Mouse (Mus musculus): Measurements from ENCODE around the gene Timm10. TPM values are rescaled to one million over a fixed set of nuclear protein-coding genes. Genes with fewer than 3 reads are reported as not detected.
"Not testable (repeated sequence)": the region's sequence is repeated elsewhere in the genome, so short reads cannot be mapped to it uniquely, and the experiment has no call there.

Gene Timm10
- polyA plus RNA-seq, 1 experiment from 2014 or later, result 56.0 TPM

DNA sequence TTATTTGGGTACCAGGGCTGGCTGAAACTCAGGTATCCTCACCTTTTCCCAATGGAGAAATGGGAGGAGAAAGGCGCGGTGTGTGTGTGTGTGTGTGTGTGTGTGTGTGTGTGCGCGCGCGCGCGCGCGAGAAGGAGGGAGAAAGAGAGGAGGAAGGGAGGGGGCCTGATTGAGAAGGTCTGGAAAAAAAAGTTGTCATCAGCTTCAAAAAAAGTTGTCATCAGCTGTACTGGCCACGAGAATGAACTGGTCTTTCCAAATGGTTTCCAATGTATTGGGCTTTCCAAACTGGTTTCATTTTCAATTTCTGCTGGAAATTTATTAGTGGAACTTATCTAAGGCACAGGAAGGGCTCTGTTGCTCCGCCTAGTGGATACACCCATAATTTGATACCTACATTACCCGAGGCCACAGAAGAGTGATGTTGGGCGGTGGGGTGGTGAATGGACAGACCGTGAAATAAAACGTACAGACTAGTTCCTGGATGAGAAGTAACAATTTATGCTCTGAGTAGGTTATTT, 27.7 kb upstream of the Timm10 start:
- Histone ChIP-seq H3K4me1 (replicated peaks) (peaks cover 7% of the 10 kb centered on the region), H3K27ac (replicated peaks) (0 out of 2 replicates have a peak overlapping the region, but pooled peaks have one; percentile 46), H3K4me3 (peak overlapping the region; percentile 58), H3K9ac (peak overlapping the region; percentile 76), H3K27me3 (no peaks in the 10 kb centered on the region), H3K9me3 (no peaks in the 10 kb centered on the region), H3K4me2 (peak overlapping the region; percentile 97), H3K36me3 (no peaks in the 10 kb centered on the region)
- under 1% methylated on average over 16 of the region's 16 CpGs for WGBS
- ATAC-seq (ENCODE audit: low read depth), result peak; percentile 62

DNA sequence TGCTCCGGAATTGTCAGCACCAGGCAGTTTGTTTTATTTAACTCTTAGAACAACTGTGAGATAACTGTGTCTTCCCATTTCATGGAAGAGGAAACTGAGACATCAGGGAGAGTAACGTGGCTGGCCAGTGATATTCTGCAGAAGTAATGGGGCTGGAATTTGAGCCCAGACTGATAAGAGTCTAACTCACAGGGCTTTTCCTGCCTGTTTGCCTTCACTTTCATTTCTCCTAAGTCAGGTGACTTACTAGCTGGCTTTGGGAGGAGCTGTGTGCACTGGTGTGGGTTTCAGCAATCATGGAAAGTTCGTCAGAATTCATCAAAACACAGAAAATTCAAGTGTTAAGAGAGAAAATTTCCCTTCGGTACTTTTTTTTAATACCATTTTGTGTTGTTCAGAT, 26.5 kb upstream of the Timm10 start:
- Histone ChIP-seq H3K4me3 (no peak overlapping the region), H3K36me3 (no peaks in the 10 kb centered on the region), H3K27me3 (no peaks in the 10 kb centered on the region), H3K4me1 (replicated peaks) (peaks cover 7% of the 10 kb centered on the region), H3K27ac (replicated peaks) (no peak overlapping the region), H3K4me2 (no peak overlapping the region), H3K9me3 (no peaks in the 10 kb centered on the region), H3K9ac (no peak overlapping the region)
- WGBS, result 80% methylated on average over 4 of the region's 4 CpGs
- ATAC-seq (ENCODE audit: low read depth), result no peak

DNA sequence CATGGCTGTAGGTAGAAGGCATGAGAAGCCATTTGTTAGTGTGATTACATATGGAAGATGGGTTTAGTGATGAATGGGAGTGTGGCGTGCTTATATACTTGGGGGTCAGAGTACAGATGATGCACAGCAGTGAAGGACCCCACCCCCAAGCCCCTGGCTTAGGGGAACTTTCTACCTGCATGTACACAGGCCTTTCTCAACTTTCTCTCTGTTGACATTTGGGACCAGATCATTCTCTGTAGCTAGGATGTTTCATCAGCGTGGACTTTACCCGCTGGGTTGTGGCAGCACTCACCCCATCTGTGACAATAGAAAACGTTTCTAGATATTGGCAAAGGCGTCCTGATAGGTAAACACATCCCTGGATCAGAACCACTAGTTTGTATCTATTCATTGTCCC, 25.6 kb upstream of the Timm10 start:
- WGBS, result 82% methylated on average over 5 of the region's 5 CpGs
- H3K9ac ChIP-seq; H3K36me3 ChIP-seq; H3K27me3 ChIP-seq; H3K4me3 ChIP-seq; H3K27ac ChIP-seq (replicated peaks); ATAC-seq (ENCODE audit: low read depth); H3K4me2 ChIP-seq; H3K4me1 ChIP-seq (replicated peaks); H3K9me3 ChIP-seq: not testable (repeated sequence)

DNA sequence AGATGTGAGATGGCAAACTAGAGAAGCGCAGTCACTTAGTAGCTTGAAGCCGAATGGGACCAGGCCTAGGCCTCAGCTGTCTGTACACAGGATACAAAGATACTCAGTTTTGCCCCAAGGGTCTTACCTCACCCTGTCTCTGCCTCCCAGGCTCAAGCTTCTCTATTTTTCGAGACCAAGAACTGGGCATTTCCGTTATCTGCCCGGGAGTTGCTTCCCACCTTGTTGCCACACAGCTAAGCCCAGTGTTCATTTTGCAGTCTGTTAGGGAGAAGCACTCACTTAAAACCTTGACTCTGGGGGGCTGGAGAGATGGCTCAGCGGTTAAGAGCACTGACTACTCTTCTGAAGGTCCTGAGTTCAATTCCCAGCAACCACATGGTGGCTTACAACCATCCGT, 22.8 kb upstream of the Timm10 start:
- Histone ChIP-seq H3K4me2 (no peak overlapping the region), H3K36me3 (no peaks in the 10 kb centered on the region), H3K9ac (no peak overlapping the region), H3K27me3 (no peaks in the 10 kb centered on the region), H3K9me3 (no peaks in the 10 kb centered on the region), H3K27ac (replicated peaks) (no peak overlapping the region), H3K4me3 (no peak overlapping the region), H3K4me1 (replicated peaks) (peaks cover 4% of the 10 kb centered on the region; the same call in 1 of the 2 replicates)
- ATAC-seq (ENCODE audit: low read depth), result no peak
- 92% methylated on average over 7 of the region's 7 CpGs for WGBS

DNA sequence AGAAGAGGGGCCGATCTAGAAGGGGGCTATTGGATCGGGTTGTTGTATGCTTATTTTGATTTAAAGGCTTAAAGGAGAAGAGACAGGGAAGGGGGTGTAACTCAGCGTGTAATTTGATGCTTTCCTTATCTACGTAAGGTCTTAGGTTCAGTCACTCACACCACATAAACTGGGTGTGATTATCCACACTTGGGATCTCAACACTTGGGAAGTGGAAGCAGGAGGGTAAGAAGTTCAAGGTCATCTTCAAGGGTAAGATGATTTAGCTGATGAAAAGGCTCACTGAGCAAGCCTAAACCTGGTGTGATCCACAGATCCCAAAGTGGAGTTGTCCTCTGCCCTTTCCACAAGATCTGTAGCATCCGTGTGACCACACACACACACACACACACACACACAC, 20.3 kb upstream of the Timm10 start:
- Histone ChIP-seq H3K36me3 (no peaks in the 10 kb centered on the region), H3K4me3 (no peak overlapping the region), H3K9ac (no peak overlapping the region), H3K4me1 (replicated peaks) (no peaks in the 10 kb centered on the region), H3K27ac (replicated peaks) (no peak overlapping the region), H3K27me3 (no peaks in the 10 kb centered on the region), H3K9me3 (no peaks in the 10 kb centered on the region), H3K4me2 (no peak overlapping the region)
- no peak for ATAC-seq (ENCODE audit: low read depth)
- WGBS, result 76% methylated on average over 5 of the region's 5 CpGs

- Histone ChIP-seq H3K9me3 (no peaks in the 10 kb centered on the region), H3K9ac (no peak overlapping the region), H3K4me1 (replicated peaks) (no peaks in the 10 kb centered on the region), H3K4me3 (no peak overlapping the region), H3K27me3 (no peaks in the 10 kb centered on the region), H3K4me2 (no peak overlapping the region), H3K27ac (replicated peaks) (no peak overlapping the region), H3K36me3 (no peaks in the 10 kb centered on the region)
- no peak for ATAC-seq (ENCODE audit: low read depth)
These were observed 17.5 kb upstream of the Timm10 start for GRCm38 (mm10) chr2:84809330-84809729.

- Histone ChIP-seq H3K36me3 (no peaks in the 10 kb centered on the region), H3K9ac (no peak overlapping the region), H3K4me2 (no peak overlapping the region; the same call in 1 of the 2 replicates), H3K4me1 (replicated peaks) (no peaks in the 10 kb centered on the region), H3K9me3 (no peaks in the 10 kb centered on the region), H3K4me3 (no peak overlapping the region), H3K27ac (replicated peaks) (no peak overlapping the region), H3K27me3 (no peaks in the 10 kb centered on the region)
- WGBS, result 76% methylated on average over 6 of the region's 6 CpGs
- no peak for ATAC-seq (ENCODE audit: low read depth)
These were observed 16.3 kb upstream of the Timm10 start for GRCm38 (mm10) chr2:84810526-84810885.

GRCm38 (mm10) chr2:84810886-84811577, 15.8 kb upstream of the Timm10 start:
- Histone ChIP-seq H3K4me3 (peak overlapping the region; percentile 2; the same call in 1 of the 2 replicates), H3K4me1 (replicated peaks) (no peaks in the 10 kb centered on the region), H3K27ac (replicated peaks) (no peak overlapping the region), H3K36me3 (no peaks in the 10 kb centered on the region), H3K4me2 (peak overlapping the region; percentile 49), H3K27me3 (no peaks in the 10 kb centered on the region), H3K9ac (no peak overlapping the region), H3K9me3 (no peaks in the 10 kb centered on the region)
- 45% methylated on average over 26 of the region's 26 CpGs for WGBS
- ATAC-seq (ENCODE audit: low read depth), result peak; percentile 52; the same call in 1 of the 2 replicates

DNA sequence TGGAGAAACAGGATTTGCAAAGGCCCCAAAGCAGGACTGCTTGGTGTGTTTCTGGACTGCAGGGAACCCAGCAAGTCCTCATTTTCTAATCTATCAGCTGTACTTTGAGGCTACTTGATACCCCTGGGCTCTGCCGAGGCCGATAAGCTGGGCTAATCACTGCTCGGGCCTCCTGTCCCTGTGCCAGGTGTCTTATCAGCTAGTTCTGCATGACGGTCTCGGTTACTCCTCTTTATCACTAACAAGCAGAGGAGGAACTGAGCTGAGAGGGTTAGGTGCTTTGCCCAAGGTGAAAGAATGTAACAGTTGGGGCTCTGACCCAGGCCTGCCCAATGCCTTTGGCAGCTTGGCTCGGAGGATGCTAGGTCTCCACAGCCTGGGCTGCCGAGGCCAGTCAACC, 14.9 kb upstream of the Timm10 start:
- H3K9ac ChIP-seq, result no peak overlapping the region
- no peaks in the 10 kb centered on the region for H3K9me3 ChIP-seq
- no peak overlapping the region for H3K27ac ChIP-seq (replicated peaks)
- H3K4me3 ChIP-seq, result no peak overlapping the region
- 90% methylated on average over 7 of the region's 7 CpGs for WGBS
- H3K36me3 ChIP-seq, result no peaks in the 10 kb centered on the region
- no peaks in the 10 kb centered on the region for H3K4me1 ChIP-seq (replicated peaks)
- no peak overlapping the region for H3K4me2 ChIP-seq
- ATAC-seq (ENCODE audit: low read depth), result no peak
- H3K27me3 ChIP-seq, result no peaks in the 10 kb centered on the region

GRCm38 (mm10) chr2:84812676-84813075, 14.1 kb upstream of the Timm10 start:
- Histone ChIP-seq H3K9ac (no peak overlapping the region), H3K27me3 (no peaks in the 10 kb centered on the region), H3K36me3 (no peaks in the 10 kb centered on the region), H3K4me1 (replicated peaks) (no peaks in the 10 kb centered on the region), H3K27ac (replicated peaks) (no peak overlapping the region), H3K4me2 (no peak overlapping the region), H3K9me3 (no peaks in the 10 kb centered on the region), H3K4me3 (no peak overlapping the region)
- no peak for ATAC-seq (ENCODE audit: low read depth)
- 76% methylated on average over 6 of the region's 6 CpGs for WGBS

- Histone ChIP-seq H3K4me3 (no peak overlapping the region), H3K9me3 (no peaks in the 10 kb centered on the region), H3K4me1 (replicated peaks) (no peaks in the 10 kb centered on the region), H3K36me3 (no peaks in the 10 kb centered on the region), H3K27ac (replicated peaks) (no peak overlapping the region), H3K4me2 (no peak overlapping the region), H3K9ac (no peak overlapping the region), H3K27me3 (peaks cover 7% of the 10 kb centered on the region)
- 75% methylated on average over 3 of the region's 3 CpGs for WGBS
- no peak for ATAC-seq (ENCODE audit: low read depth)
These were observed 6.9 kb upstream of the Timm10 start for GRCm38 (mm10) chr2:84819861-84820260.

DNA sequence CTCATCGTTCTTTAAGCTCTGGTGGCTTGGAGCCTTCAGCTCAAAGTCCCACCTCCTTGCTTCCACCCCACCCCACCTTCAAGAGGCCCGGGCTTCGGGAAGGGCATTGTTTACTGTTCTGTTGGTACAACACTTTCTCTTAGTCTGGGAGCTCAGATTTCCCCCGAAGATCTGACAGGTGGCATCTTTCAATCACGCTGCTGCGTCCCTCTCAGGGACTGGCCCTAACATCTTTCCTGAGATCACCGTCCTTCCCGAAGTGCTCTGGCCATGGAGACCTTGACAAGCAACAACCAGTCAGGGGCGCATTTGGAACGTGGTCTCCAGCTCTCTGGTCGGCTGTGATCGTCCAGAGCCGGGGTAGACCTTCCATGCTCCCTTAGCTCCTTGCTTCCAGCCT, 4.2 kb upstream of the Timm10 start, which contains the start of gene Smtnl1:
Gene Smtnl1 (minus strand): TSS at position 101 of the 400 bp plus-strand sequence.
- Histone ChIP-seq H3K9ac (no peak within 1 kb of the TSS), H3K4me3 (no peak within 1 kb of the TSS), H3K27ac (replicated peaks) (no peak within 1 kb of the TSS), H3K4me2 (no peak within 1 kb of the TSS), H3K9me3 (no peaks in the 10 kb centered on the region), H3K27me3 (peaks cover 7% of the 10 kb centered on the region), H3K4me1 (replicated peaks) (peaks cover 6% of the 10 kb centered on the region), H3K36me3 (no peaks in the 10 kb centered on the region)
- ATAC-seq (ENCODE audit: low read depth), result no peak
- WGBS, result 72% methylated on average over 13 of the region's 13 CpGs

DNA sequence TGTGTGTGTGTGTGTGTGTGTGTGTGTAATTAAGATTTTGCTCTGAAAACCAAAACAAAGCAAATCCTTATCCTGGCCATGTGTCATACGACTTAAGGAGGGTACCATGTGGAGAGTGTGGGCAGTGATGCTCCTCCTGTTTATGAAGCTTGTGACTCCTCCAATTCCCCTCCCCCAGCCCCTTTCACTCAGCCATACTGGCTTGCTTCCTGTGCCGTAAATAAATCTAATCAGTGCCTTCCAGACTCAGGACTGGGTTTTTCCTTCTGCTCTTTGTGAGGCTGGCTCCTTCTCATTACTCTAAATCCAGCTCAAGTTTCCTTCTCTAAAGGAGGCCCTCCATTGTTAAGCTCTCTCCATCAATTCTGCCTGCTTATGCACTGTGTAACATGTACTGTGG, 3.6 kb upstream of the Timm10 start:
- WGBS, result 66% methylated on average over 2 of the region's 2 CpGs
- Histone ChIP-seq H3K4me3 (no peak overlapping the region), H3K4me2 (no peak overlapping the region), H3K27me3 (peaks cover 7% of the 10 kb centered on the region), H3K9ac (no peak overlapping the region), H3K9me3 (no peaks in the 10 kb centered on the region), H3K27ac (replicated peaks) (no peak overlapping the region), H3K4me1 (replicated peaks) (peaks cover 13% of the 10 kb centered on the region), H3K36me3 (no peaks in the 10 kb centered on the region)
- no peak for ATAC-seq (ENCODE audit: low read depth)
